Mouse (Mus musculus): ENCODE measurements around the gene Zfp992.
"Not testable (repeated sequence)": the region's sequence is repeated elsewhere in the genome, so short reads cannot be mapped to it uniquely, and the experiment has no call there.

The Zfp992 gene

GRCm38 (mm10) chr4:146448950-146449349 lies at the start of gene Zfp992:
TSS of gene Zfp992 (plus strand) at chr4:146449023.
- not testable (repeated sequence) for DNase-seq (ENCODE audit: low read depth, low spot score)

GRCm38 (mm10) chr4:146429467-146429866 lies 19.4 kb upstream of the Zfp992 start:
- DNase-seq (ENCODE audit: low read depth, low spot score): not testable (repeated sequence)

GRCm38 (mm10) chr4:146430876-146431275 lies 17.9 kb upstream of the Zfp992 start:
- DNase-seq (ENCODE audit: low read depth, low spot score): not testable (repeated sequence)

- DNase-seq (ENCODE audit: low read depth, low spot score): not testable (repeated sequence)
Measured at GRCm38 (mm10) chr4:146435539-146435938, 13.3 kb upstream of the Zfp992 start.

GRCm38 (mm10) chr4:146437256-146437655 lies 11.6 kb upstream of the Zfp992 start:
- not testable (repeated sequence) for DNase-seq (ENCODE audit: low read depth, low spot score)

- DNase-seq (ENCODE audit: low read depth, low spot score): not testable (repeated sequence)
Measured at GRCm38 (mm10) chr4:146444345-146444744, 4.5 kb upstream of the Zfp992 start.

- DNase-seq (ENCODE audit: low read depth, low spot score): not testable (repeated sequence)
Measured at GRCm38 (mm10) chr4:146445121-146445520, 3.7 kb upstream of the Zfp992 start.

- not testable (repeated sequence) for DNase-seq (ENCODE audit: low read depth, low spot score)
Measured at GRCm38 (mm10) chr4:146446135-146446534, 2.7 kb upstream of the Zfp992 start.

- not testable (repeated sequence) for DNase-seq (ENCODE audit: low read depth, low spot score)
Measured at GRCm38 (mm10) chr4:146447016-146447415, 1.8 kb upstream of the Zfp992 start.

GRCm38 (mm10) chr4:146449711-146450110 lies 888 bp downstream of the Zfp992 start:
- DNase-seq (ENCODE audit: low read depth, low spot score): not testable (repeated sequence)

GRCm38 (mm10) chr4:146452576-146452975 lies 3.8 kb downstream of the Zfp992 start:
- DNase-seq (ENCODE audit: low read depth, low spot score): not testable (repeated sequence)

GRCm38 (mm10) chr4:146454170-146454569 lies 5.3 kb downstream of the Zfp992 start:
- not testable (repeated sequence) for DNase-seq (ENCODE audit: low read depth, low spot score)

GRCm38 (mm10) chr4:146454896-146455295 lies 6.1 kb downstream of the Zfp992 start:
- DNase-seq (ENCODE audit: low read depth, low spot score): no peak

- no peak for DNase-seq (ENCODE audit: low read depth, low spot score)
Measured at GRCm38 (mm10) chr4:146455321-146455721, 6.5 kb downstream of the Zfp992 start.

- no peak for DNase-seq (ENCODE audit: low read depth, low spot score)
Measured at GRCm38 (mm10) chr4:146456061-146456726, 7.4 kb downstream of the Zfp992 start.

GRCm38 (mm10) chr4:146457126-146457525 lies 8.3 kb downstream of the Zfp992 start:
- no peak for DNase-seq (ENCODE audit: low read depth, low spot score)

- DNase-seq (ENCODE audit: low read depth, low spot score): no peak
Measured at GRCm38 (mm10) chr4:146457720-146458119, 8.9 kb downstream of the Zfp992 start.

- not testable (repeated sequence) for DNase-seq (ENCODE audit: low read depth, low spot score)
Measured at GRCm38 (mm10) chr4:146459822-146460221, 11.0 kb downstream of the Zfp992 start.

GRCm38 (mm10) chr4:146460685-146461084 lies 11.9 kb downstream of the Zfp992 start:
- DNase-seq (ENCODE audit: low read depth, low spot score): not testable (repeated sequence)

GRCm38 (mm10) chr4:146463649-146464351 lies 15.0 kb downstream of the Zfp992 start:
- not testable (repeated sequence) for DNase-seq (ENCODE audit: low read depth, low spot score)

GRCm38 (mm10) chr4:146469984-146470383 lies 21.2 kb downstream of the Zfp992 start:
- DNase-seq (ENCODE audit: low read depth, low spot score): not testable (repeated sequence)

- not testable (repeated sequence) for DNase-seq (ENCODE audit: low read depth, low spot score)
Measured at GRCm38 (mm10) chr4:146474181-146474580, 25.4 kb downstream of the Zfp992 start.
